Mouse (Mus musculus): ENCODE results near the gene Krtap2-4. TPM values are rescaled to one million over a fixed set of nuclear protein-coding genes. Genes with fewer than 3 reads are reported as not detected.

Gene Krtap2-4
- polyA plus RNA-seq, 1 experiment from 2014 or later, result not detected

GRCm38 (mm10) chr11:99573164-99573563 lies 41.5 kb downstream of the Krtap2-4 start:
- WGBS, result 64% methylated on average over 4 of the region's 4 CpGs
- Histone ChIP-seq H3K9me3 (ENCODE audit: control insufficient read depth, low read length) (no peaks in the 10 kb centered on the region), H3K4me1 (replicated peaks; ENCODE audit: control insufficient read depth, insufficient read depth, low read length) (no peaks in the 10 kb centered on the region), H3K4me3 (ENCODE audit: low read depth, low read length) (no peak overlapping the region), H3K36me3 (ENCODE audit: control insufficient read depth, insufficient read depth, low read length) (no peaks in the 10 kb centered on the region), H3K9ac (ENCODE audit: low read length) (no peak overlapping the region), H3K4me2 (ENCODE audit: low read length) (no peak overlapping the region), H3K27ac (ENCODE audit: low read depth) (no peak overlapping the region), H3K27me3 (replicated peaks; ENCODE audit: control insufficient read depth, insufficient read depth, low read length) (no peaks in the 10 kb centered on the region)
- ATAC-seq (replicated peaks; ENCODE audit: low FRiP score, low TSS enrichment, low read depth) (no peak), DNase-seq (ENCODE audit: low spot score) (no peak)

DNA sequence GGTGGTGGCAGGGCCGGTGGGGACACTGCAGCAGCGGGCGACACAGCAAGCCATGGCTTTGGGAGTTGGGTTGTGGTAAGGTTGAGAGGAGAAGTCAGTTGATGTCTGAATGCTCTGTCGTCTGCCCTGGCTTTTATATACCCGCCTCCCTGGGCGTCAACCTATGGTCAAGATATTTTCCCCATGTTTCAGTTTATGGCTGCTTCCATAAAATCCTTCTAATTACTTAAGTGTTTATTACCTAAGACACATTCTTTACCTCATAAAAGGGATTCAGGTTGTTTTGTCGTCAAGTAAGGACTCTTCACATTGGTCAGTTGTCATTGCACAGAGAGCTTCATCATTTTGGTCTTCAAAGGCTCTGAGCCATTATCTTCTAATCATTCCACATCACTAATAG lies 48.1 kb downstream of the Krtap2-4 start, which contains the start of gene Krtap3-1:
Gene Krtap3-1 (minus strand): TSS at position 101 of the 400 bp plus-strand sequence.
- Histone ChIP-seq H3K4me2 (ENCODE audit: low read length) (no peak within 1 kb of the TSS), H3K4me3 (ENCODE audit: low read depth, low read length) (no peak within 1 kb of the TSS), H3K9ac (ENCODE audit: low read length) (no peak within 1 kb of the TSS), H3K36me3 (ENCODE audit: control insufficient read depth, insufficient read depth, low read length) (no peaks in the 10 kb centered on the region), H3K27ac (ENCODE audit: low read depth) (no peak within 1 kb of the TSS), H3K9me3 (ENCODE audit: control insufficient read depth, low read length) (no peaks in the 10 kb centered on the region), H3K4me1 (replicated peaks; ENCODE audit: control insufficient read depth, insufficient read depth, low read length) (no peaks in the 10 kb centered on the region), H3K27me3 (replicated peaks; ENCODE audit: control insufficient read depth, insufficient read depth, low read length) (no peaks in the 10 kb centered on the region)
- no peak for ATAC-seq (replicated peaks; ENCODE audit: low FRiP score, low TSS enrichment, low read depth)
- no peak for DNase-seq (ENCODE audit: low spot score)
- WGBS, result 76% methylated on average over 7 of the region's 7 CpGs

Other genes starting within 250 kb of the Krtap2-4 start
- gene Krt28, start 239.9 kb downstream of the Krtap2-4 start, polyA plus RNA-seq (2014; fragmentation: Nextera tagmentation; extraction: Ambion mirVana), result not detected in 2 replicates
- 26.2 and 28.5 TPM in 2 replicates for gene Krt10, start 225.5 kb downstream of the Krtap2-4 start, polyA plus RNA-seq (2014; fragmentation: Nextera tagmentation; extraction: Ambion mirVana)
- not detected in 2 replicates for gene Krt12, start 192.6 kb downstream of the Krtap2-4 start, polyA plus RNA-seq (2014; fragmentation: Nextera tagmentation; extraction: Ambion mirVana)
- gene Krt20, start 176.7 kb downstream of the Krtap2-4 start, polyA plus RNA-seq (2014; fragmentation: Nextera tagmentation; extraction: Ambion mirVana), result 16.5 and 17.1 TPM in 2 replicates
- 6.0 and 9.2 TPM in 2 replicates for gene Krt23, start 121.7 kb downstream of the Krtap2-4 start, polyA plus RNA-seq (2014; fragmentation: Nextera tagmentation; extraction: Ambion mirVana)
- not detected in 2 replicates for gene Krt39, start 93.5 kb downstream of the Krtap2-4 start, polyA plus RNA-seq (2014; fragmentation: Nextera tagmentation; extraction: Ambion mirVana)
- not detected in 2 replicates for gene Krt40, start 71.7 kb downstream of the Krtap2-4 start, polyA plus RNA-seq (2014; fragmentation: Nextera tagmentation; extraction: Ambion mirVana)
- not detected in 2 replicates for gene Krtap3-3, start 64.0 kb downstream of the Krtap2-4 start, polyA plus RNA-seq (2014; fragmentation: Nextera tagmentation; extraction: Ambion mirVana)
- gene Krtap3-2, start 58.0 kb downstream of the Krtap2-4 start, polyA plus RNA-seq (2014; fragmentation: Nextera tagmentation; extraction: Ambion mirVana), result not detected in 2 replicates
- not detected in 2 replicates for gene Gm11939, start 55.4 kb downstream of the Krtap2-4 start, polyA plus RNA-seq (2014; fragmentation: Nextera tagmentation; extraction: Ambion mirVana)
- not detected in 2 replicates for gene Krtap3-1, start 48.2 kb downstream of the Krtap2-4 start, polyA plus RNA-seq (2014; fragmentation: Nextera tagmentation; extraction: Ambion mirVana)
- gene Krtap1-5, start 33.8 kb downstream of the Krtap2-4 start, polyA plus RNA-seq (2014; fragmentation: Nextera tagmentation; extraction: Ambion mirVana), result not detected in 2 replicates
- gene Krtap1-4, start 31.2 kb downstream of the Krtap2-4 start, polyA plus RNA-seq (2014; fragmentation: Nextera tagmentation; extraction: Ambion mirVana), result not detected in 2 replicates
- not detected in 2 replicates for gene Krtap1-3, start 23.5 kb downstream of the Krtap2-4 start, polyA plus RNA-seq (2014; fragmentation: Nextera tagmentation; extraction: Ambion mirVana)
- gene Krtap9-3, start 16.7 kb downstream of the Krtap2-4 start, polyA plus RNA-seq (2014; fragmentation: Nextera tagmentation; extraction: Ambion mirVana), result not detected in 2 replicates
- not detected in 2 replicates for gene Gm11938, start 11.5 kb downstream of the Krtap2-4 start, polyA plus RNA-seq (2014; fragmentation: Nextera tagmentation; extraction: Ambion mirVana)
- not detected in 2 replicates for gene Gm11937, start 4.7 kb downstream of the Krtap2-4 start, polyA plus RNA-seq (2014; fragmentation: Nextera tagmentation; extraction: Ambion mirVana)
- gene Gm11562, start 5.6 kb upstream of the Krtap2-4 start, polyA plus RNA-seq (2014; fragmentation: Nextera tagmentation; extraction: Ambion mirVana), result not detected in 2 replicates
- gene Krtap4-1, start 13.4 kb upstream of the Krtap2-4 start, polyA plus RNA-seq (2014; fragmentation: Nextera tagmentation; extraction: Ambion mirVana), result not detected in 2 replicates
- gene Krtap4-2, start 20.2 kb upstream of the Krtap2-4 start, polyA plus RNA-seq (2014; fragmentation: Nextera tagmentation; extraction: Ambion mirVana), result not detected in 2 replicates
- gene Krtap4-7, start 29.2 kb upstream of the Krtap2-4 start, polyA plus RNA-seq (2014; fragmentation: Nextera tagmentation; extraction: Ambion mirVana), result not detected in 2 replicates
- not detected in 2 replicates for gene Gm11555, start 35.4 kb upstream of the Krtap2-4 start, polyA plus RNA-seq (2014; fragmentation: Nextera tagmentation; extraction: Ambion mirVana)
- not detected in 2 replicates for gene Gm11563, start 44.1 kb upstream of the Krtap2-4 start, polyA plus RNA-seq (2014; fragmentation: Nextera tagmentation; extraction: Ambion mirVana)
- gene Krtap4-6, start 51.1 kb upstream of the Krtap2-4 start, polyA plus RNA-seq (2014; fragmentation: Nextera tagmentation; extraction: Ambion mirVana), result not detected in 2 replicates
- not detected in 2 replicates for gene Gm14190, start 75.9 kb upstream of the Krtap2-4 start, polyA plus RNA-seq (2014; fragmentation: Nextera tagmentation; extraction: Ambion mirVana)
- not detected in 2 replicates for gene Gm14180, start 119.4 kb upstream of the Krtap2-4 start, polyA plus RNA-seq (2014; fragmentation: Nextera tagmentation; extraction: Ambion mirVana)
- not detected in 2 replicates for gene Gm11595, start 158.1 kb upstream of the Krtap2-4 start, polyA plus RNA-seq (2014; fragmentation: Nextera tagmentation; extraction: Ambion mirVana)
- not detected in 2 replicates for gene Krtap4-8, start 165.9 kb upstream of the Krtap2-4 start, polyA plus RNA-seq (2014; fragmentation: Nextera tagmentation; extraction: Ambion mirVana)
- gene Krtap4-9, start 170.4 kb upstream of the Krtap2-4 start, polyA plus RNA-seq (2014; fragmentation: Nextera tagmentation; extraction: Ambion mirVana), result not detected in 2 replicates
- not detected in 2 replicates for gene Gm11596, start 178.6 kb upstream of the Krtap2-4 start, polyA plus RNA-seq (2014; fragmentation: Nextera tagmentation; extraction: Ambion mirVana)
- gene Gm11569, start 184.1 kb upstream of the Krtap2-4 start, polyA plus RNA-seq (2014; fragmentation: Nextera tagmentation; extraction: Ambion mirVana), result not detected in 2 replicates
- not detected in 2 replicates for gene Gm11554, start 189.6 kb upstream of the Krtap2-4 start, polyA plus RNA-seq (2014; fragmentation: Nextera tagmentation; extraction: Ambion mirVana)
- not detected in 2 replicates for gene Krtap4-13, start 195.0 kb upstream of the Krtap2-4 start, polyA plus RNA-seq (2014; fragmentation: Nextera tagmentation; extraction: Ambion mirVana)
- gene Gm11564, start 200.8 kb upstream of the Krtap2-4 start, polyA plus RNA-seq (2014; fragmentation: Nextera tagmentation; extraction: Ambion mirVana), result not detected in 2 replicates
- not detected in 2 replicates for gene 2300003K06Rik, start 223.2 kb upstream of the Krtap2-4 start, polyA plus RNA-seq (2014; fragmentation: Nextera tagmentation; extraction: Ambion mirVana)
- 0.19 TPM in 1 of 2 replicates, not detected in the other for gene Krtap4-16, start 236.8 kb upstream of the Krtap2-4 start, polyA plus RNA-seq (2014; fragmentation: Nextera tagmentation; extraction: Ambion mirVana)
- not detected in 2 replicates for gene Gm11568, start 243.1 kb upstream of the Krtap2-4 start, polyA plus RNA-seq (2014; fragmentation: Nextera tagmentation; extraction: Ambion mirVana)
- not detected in 2 replicates for gene Gm11559, start 249.6 kb upstream of the Krtap2-4 start, polyA plus RNA-seq (2014; fragmentation: Nextera tagmentation; extraction: Ambion mirVana)

Data from intestine, embryonic 14.5 days (tissue).